Mouse (Mus musculus) left cerebral cortex, adult 11 months (tissue): Measurements from ENCODE around the gene Gzmm.

Experiments used
- DNase-seq: peaks from one replicate; pipeline ENCODE4 v3.0.0; 2022; ENCODE audit warnings: low spot score

Gene Gzmm

DNA sequence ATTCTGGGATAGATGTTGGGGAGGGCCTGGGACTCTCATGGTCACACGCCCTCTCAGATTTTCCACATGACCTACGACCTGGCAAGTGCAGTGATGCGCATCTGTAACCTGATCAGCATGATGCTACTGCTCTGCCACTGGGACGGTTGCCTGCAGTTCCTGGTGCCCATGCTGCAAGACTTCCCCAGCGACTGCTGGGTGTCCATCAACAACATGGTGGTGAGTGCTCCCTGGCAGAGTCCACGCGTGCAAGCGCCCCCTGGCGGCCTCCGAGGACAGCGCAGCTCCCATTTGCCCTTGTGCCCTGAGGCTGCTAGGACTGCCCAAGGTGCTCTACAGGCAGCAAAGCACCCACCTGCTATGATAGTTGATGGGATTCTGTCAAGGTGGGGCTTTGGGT lies 37.3 kb downstream of the Gzmm start:
- DNase-seq, result no peak

DNA sequence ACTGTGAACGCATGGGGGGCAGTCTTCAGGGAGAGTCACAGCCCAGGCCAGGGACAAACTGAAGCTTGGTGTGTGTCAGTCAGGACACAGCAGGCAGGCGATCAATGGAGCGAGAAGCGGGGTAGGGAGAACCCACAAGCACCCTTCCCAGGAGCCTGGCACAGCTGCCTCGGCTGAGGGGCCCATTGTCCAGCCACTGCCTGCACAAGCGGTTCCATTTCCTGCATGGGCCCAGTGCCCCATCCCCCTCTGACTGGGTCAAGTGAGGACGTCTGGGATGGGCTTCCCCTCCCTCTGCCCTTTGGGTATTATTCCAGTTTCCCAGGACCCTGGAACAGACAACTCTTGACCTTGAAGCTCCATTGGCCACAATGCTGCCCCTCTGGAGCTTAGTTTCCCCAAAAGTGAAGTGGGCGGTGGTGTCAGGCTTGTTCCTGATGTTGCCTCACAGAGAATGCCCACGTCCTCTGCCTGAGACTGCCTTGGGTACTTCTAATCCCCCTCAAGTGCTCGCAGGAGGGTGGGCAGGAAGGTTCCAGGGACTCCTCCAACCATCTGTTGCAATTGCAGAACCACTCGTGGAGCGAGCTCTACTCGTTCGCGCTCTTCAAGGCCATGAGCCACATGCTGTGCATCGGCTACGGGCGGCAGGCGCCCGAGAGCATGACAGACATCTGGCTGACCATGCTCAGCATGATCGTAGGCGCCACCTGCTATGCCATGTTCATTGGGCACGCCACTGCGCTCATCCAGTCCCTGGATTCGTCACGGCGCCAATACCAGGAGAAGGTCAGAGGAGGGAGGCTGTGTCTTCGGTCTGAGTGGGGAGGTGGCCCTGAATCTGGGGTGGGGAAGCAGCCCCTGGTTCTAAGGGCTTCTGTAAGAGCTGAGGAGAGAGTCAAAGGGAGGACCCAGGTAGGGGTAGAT lies 39.8 kb downstream of the Gzmm start:
- no peak for DNase-seq

DNA sequence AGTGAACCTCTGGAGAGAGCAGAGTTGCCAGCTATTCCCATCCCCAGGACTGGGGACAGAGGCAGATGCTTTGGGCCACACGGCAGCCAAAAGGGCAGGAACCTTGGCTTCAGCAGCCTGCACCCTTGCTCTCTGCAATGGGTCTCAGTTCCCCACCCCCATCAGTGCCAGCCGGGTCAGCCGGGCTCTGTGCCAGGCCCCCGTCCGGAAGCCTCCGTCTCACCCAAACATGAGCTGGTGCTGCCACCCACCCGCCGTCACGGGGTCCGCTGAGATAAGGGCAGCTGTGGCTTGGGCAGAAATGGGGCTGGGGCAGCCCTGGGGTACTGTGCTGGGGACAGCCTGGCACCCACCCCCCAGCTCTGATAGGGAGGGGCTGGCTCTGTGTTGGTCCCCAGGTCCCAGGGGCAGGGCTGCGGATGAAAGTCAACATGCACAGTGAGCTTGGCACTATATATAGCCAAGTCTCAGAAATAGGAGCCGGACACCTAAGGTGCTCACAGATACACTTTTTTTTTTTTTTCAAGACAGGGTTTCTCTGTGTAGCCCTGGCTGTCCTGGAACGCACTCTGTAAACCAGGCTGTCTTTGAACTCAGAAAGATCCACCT lies 40.6 kb downstream of the Gzmm start:
- peak; percentile 48 for DNase-seq

DNA sequence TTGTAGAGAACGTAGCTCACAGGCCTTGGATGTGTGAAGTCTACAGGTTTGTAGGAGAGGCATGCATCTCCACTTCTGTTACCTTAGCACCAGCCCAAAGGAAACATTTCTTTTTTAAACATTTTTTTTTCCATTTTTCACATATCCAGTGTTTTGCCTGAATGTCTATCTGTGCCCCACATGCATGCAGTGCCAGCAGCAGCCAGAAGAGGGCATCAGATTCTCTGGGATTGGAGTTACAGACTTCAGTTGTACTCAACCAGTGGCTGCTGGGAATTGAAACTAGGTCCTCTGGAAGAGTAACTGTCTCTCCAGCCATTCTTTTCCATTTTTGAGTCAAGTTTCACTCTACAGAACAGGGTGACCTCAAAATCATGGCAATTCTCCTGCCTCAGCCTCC lies 43.7 kb downstream of the Gzmm start:
- DNase-seq, result no peak

DNA sequence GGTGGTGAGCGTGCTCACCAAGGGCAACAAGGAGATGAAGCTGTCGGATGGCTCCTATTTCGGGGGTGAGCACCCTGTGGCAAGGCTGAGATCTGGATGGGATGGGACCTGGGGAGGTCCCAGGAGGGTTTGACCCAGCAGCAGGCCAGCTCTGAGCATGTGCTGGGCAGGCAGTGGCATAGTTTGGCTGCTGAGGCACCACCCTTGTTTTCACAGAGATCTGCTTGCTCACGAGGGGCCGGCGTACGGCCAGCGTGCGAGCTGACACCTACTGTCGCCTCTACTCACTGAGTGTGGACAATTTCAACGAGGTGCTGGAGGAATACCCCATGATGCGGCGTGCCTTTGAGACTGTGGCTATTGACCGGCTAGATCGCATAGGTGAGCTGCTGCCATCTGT lies 45.0 kb downstream of the Gzmm start:
- DNase-seq, result no peak

DNA sequence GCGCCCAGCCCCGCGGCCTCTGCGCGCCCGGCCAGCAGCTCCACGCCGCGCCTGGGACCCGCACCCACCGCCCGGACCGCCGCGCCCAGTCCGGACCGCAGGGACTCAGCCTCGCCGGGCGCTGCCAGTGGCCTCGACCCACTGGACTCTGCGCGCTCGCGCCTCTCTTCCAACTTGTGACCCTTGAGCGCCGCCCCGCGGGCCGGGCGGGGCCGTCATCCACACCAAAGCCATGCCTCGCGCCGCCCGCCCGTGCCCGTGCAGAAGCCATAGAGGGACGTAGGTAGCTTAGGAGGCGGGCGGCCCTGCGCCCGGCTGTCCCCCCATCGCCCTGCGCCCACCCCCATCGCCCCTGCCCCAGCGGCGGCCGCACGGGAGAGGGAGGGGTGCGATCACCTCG lies 46.5 kb downstream of the Gzmm start:
- DNase-seq, result no peak

DNA sequence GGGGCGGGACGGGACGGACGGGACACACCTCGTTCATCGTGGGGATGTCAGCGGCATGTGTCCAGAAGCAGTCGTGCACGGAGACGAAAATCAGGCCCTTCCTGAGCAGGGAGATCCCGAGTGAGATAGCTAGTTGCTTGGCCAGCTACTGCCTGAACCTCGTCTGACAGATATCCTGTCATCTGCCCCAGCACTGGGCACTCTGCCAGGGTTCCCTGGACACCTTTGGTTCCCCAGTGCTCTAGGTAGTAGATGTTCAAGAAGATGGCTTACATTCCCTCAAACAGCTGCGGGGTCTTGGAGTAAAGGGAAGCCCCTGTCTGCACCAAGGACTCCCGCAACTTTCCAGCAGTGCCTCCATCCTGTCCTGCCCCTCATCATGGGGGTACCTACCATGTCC lies 47.9 kb downstream of the Gzmm start:
- no peak for DNase-seq

DNA sequence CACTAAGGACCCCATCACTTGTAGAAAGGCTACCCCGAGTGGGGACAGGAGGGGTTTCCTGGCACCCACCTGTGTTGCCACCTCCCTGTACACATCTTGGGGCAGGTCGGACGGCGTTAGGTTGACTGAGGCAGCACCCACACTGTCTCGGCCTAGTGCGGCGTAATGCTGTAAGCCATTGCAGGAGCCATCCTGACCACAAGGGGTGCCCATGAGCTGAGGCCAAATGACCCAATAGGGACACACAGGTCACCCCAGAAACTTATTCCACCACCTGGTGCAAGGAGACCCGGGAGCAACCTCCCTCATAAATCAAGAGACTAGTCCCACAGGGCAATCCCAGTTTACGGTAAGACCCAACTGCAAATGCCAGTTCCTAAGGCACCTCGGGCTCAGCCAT lies 49.4 kb downstream of the Gzmm start:
- DNase-seq, result no peak

DNA sequence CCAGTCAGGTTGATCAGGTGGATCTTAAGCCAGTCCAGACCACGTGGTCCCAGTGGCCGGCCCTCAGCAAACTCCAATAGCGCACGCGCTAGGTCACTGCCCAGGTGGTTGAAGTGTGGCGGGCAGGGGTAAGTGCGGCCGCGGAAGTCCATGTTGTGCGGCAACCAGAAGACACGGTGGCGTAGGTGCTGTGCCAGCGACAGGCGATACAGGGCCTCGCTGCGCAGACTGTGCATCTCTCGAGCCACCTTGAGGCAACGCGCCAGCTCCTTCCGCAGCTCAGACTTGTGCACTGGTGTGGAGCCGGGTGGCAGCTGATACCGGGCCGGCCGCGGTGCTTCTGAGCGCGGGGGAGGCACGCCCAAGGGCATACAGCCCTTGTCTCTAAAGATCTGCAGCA lies 50.4 kb downstream of the Gzmm start:
- no peak for DNase-seq

DNA sequence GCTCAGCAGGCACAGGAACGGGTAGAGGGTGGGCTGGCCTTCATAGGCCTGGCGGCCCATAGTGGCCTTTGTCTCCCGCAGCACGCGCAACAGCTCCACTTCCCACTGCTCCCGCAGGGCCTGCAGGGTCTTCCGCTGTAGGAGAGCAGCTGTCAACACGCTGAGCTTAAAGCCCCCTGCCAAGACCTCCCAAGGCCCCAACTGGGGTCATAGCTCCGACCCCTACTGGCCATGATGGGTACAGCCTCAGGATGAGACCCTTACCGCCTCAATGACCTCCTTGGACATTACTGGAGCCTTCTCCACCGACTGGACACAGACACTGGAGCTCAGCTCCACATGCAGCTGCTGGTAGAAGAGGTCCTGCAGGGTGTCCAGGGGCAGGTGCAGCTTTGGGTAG lies 52.0 kb downstream of the Gzmm start:
- DNase-seq, result no peak

DNA sequence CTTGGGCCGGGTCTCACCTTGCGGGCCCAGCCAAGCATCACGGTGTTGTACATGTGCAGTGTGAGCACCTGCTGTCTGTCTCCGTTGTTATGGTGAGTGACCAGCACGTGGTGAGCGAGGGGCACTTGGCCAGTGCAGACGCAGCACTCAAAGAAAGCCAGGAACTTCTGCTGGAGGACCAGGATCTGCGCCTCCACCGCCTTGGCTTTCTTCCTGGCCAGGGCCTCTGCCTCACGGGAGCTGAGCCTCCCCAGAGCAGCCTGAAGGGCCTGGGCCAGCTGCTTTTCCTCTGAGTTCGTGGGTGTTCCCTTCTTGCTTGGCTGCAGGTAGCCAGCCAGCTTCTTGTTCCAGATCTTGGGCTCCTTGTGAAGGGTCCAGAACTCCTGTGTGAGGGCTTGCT lies 54.3 kb downstream of the Gzmm start:
- DNase-seq, result no peak

DNA sequence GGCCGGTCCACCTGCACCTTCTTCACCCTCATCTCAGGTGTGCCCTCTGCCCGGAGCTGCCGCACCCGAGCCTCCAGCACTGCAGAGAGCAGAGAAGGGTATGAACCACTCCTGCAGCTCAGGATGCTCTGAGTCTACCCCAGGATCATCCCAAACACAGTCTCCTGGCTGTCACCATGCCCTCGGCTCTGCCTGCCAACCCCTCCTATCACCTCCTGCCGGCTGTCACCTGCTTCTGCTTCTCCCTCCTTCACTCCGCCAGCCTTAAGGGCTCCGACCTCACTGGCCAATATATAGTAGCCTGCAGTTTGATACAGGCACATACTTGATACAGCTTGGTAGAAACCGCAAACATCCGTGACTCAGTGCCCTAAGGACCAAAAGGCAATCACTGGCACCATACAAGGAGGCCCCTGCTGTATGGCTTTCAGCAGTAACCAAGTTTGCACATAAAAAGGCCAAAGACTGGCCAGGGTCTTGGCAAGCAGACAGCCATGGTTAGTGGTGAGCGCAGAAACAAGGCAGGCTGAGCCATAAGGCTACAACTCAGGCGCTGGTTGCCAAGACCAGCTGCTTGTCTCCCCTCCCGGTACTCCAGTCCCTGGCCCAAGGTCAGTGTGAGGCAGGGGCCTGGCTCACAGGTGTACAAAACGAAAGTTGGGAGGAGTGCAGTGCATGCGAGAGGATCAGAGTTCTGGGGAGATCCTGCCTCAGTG lies 55.0 kb downstream of the Gzmm start:
- DNase-seq, result no peak
